Mouse (Mus musculus) limb, embryonic 15.5 days (tissue): ENCODE results near the gene Chrm5. TPM values are rescaled to one million over a fixed set of nuclear protein-coding genes. Genes with fewer than 3 reads are reported as not detected.

ENCODE experiments used
- ATAC-seq: fragments of 200-750 bp; cut with Nextera tagmentation; 2 replicates; pipeline ENCODE4 v1.8.0; 2017; ENCODE audit warnings: low read depth, moderate TSS enrichment; ENCODE audit not compliant: insufficient number of reproducible peaks, low FRiP score, low TSS enrichment
- H3K27ac ChIP-seq: fragments of 300-500 bp; sonication (generic); 2 replicates; pipeline ENCODE4 v1.5.1; 2015; ENCODE audit warnings: moderate library complexity, mild to moderate bottlenecking, inconsistent platforms
- H3K27me3 ChIP-seq: fragments of 300-500 bp; sonication (generic); 2 replicates; pipeline ENCODE4 v1.6.1; 2015; ENCODE audit warnings: inconsistent platforms
- H3K36me3 ChIP-seq: fragments of 300-500 bp; sonication (generic); 2 replicates; pipeline ENCODE4 v1.6.1; 2015; ENCODE audit warnings: inconsistent platforms
- H3K4me1 ChIP-seq: fragments of 300-500 bp; sonication (generic); 2 replicates; pipeline ENCODE4 v1.6.1; 2015; ENCODE audit warnings: inconsistent platforms
- H3K4me2 ChIP-seq: fragments of 300-500 bp; sonication (generic); 2 replicates; pipeline ENCODE4 v1.6.1; 2015; ENCODE audit warnings: mild to moderate bottlenecking, inconsistent platforms
- H3K4me3 ChIP-seq: fragments of 300-500 bp; sonication (generic); 2 replicates; pipeline ENCODE4 v1.5.1; 2015; ENCODE audit warnings: mild to moderate bottlenecking, inconsistent platforms
- H3K9ac ChIP-seq: fragments of 300-500 bp; sonication (generic); 2 replicates; pipeline ENCODE4 v1.6.1; 2015; ENCODE audit warnings: inconsistent platforms
- H3K9me3 ChIP-seq: fragments of 300-500 bp; sonication (generic); 2 replicates; pipeline ENCODE4 v1.6.1; 2016; ENCODE audit warnings: inconsistent platforms
- WGBS: fragments of 180-500 bp; shearing (Covaris S2); methylation state at CpG from one replicate; pipeline ENCODE4 v1.1.7; 2015; 5-methylcytosine and 5-hydroxymethylcytosine counted together
- polyA plus RNA-seq: library from polyadenylated mRNA; unstranded; fragments of >200 nt; fragmentation: Nextera tagmentation; extraction: Ambion mirVana; gene quantifications from 2 replicates; pipeline ENCODE4 v1.2.1, GENCODE M21; 2015

Chrm5 gene
- polyA plus RNA-seq, 1 experiment from 2014 or later: 0.12 TPM

DNA sequence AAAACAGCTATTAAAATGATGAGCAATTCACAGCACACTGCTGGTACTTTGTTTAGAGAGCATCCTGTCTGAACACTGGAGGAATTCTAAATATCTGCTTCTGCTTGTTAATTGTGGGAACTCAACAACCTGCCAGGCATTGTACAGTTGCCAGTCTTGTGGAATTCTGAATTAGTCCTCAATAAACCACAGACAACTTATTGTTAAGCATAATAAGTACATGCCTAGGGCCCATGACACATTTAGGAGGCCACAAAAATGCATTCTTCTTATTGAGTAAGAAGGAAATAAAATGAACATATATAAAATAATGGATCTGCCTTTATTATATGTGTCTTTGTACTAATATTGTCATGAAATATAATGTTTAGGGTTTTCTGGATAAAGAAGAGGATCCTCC, 35.1 kb downstream of the Chrm5 start:
- ATAC-seq: no peak
- Histone ChIP-seq H3K27ac (no peak overlapping the region), H3K4me1 (no peaks in the 10 kb centered on the region), H3K36me3 (no peaks in the 10 kb centered on the region), H3K4me3 (no peak overlapping the region), H3K9ac (no peak overlapping the region), H3K27me3 (no peaks in the 10 kb centered on the region), H3K9me3 (no peaks in the 10 kb centered on the region), H3K4me2 (no peak overlapping the region)

DNA sequence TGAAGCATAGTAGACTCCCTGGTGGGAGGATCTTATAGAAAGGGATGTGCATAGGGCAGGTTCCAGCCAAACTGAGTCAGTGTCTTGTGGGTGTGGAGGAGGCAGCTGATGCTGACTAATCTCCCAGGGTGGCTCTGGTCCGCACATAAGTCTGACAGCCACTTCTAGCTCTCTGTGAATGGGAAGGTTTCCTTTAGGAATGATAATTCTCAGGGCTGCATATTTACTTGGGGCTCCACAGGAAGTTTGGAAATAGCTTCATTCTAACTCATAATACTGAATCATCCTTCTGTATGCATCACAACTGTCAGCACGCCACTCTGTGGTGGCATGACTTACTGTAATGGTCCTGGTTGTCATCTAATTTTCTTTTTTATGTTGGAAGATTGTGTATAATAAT, 37.1 kb downstream of the Chrm5 start:
- no peak for ATAC-seq
- WGBS: 60% methylated on average over 2 of the region's 2 CpGs
- H3K9ac ChIP-seq: no peak overlapping the region
- H3K4me3 ChIP-seq: no peak overlapping the region
- H3K36me3 ChIP-seq: no peaks in the 10 kb centered on the region
- H3K27me3 ChIP-seq: no peaks in the 10 kb centered on the region
- H3K27ac ChIP-seq: no peak overlapping the region
- H3K4me1 ChIP-seq: no peaks in the 10 kb centered on the region
- no peak overlapping the region for H3K4me2 ChIP-seq
- no peaks in the 10 kb centered on the region for H3K9me3 ChIP-seq

DNA sequence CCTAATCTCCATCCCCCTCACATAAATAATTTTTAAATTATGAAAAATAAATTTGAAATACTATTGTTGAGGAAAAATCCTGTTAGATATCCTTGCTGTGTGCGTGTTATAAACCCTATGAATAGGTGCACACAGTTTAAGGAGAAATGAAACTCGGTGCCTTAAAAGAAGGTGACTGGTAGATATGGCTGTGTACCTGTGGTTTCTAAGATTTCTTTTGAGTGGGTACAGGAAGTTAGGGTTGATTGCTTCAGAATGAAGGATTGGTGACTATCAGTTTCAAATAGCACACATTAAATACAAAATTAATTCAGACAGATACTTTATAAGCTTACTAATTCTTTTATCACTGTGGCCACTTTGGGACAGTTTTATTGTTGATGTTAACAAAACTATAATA, 43.0 kb downstream of the Chrm5 start:
- H3K36me3 ChIP-seq: no peaks in the 10 kb centered on the region
- no peak overlapping the region for H3K27ac ChIP-seq
- no peak overlapping the region for H3K9ac ChIP-seq
- no peaks in the 10 kb centered on the region for H3K9me3 ChIP-seq
- no peak overlapping the region for H3K4me2 ChIP-seq
- 83% methylated on average over 2 of the region's 2 CpGs for WGBS
- no peaks in the 10 kb centered on the region for H3K4me1 ChIP-seq
- no peak for ATAC-seq
- H3K27me3 ChIP-seq: no peaks in the 10 kb centered on the region
- no peak overlapping the region for H3K4me3 ChIP-seq

DNA sequence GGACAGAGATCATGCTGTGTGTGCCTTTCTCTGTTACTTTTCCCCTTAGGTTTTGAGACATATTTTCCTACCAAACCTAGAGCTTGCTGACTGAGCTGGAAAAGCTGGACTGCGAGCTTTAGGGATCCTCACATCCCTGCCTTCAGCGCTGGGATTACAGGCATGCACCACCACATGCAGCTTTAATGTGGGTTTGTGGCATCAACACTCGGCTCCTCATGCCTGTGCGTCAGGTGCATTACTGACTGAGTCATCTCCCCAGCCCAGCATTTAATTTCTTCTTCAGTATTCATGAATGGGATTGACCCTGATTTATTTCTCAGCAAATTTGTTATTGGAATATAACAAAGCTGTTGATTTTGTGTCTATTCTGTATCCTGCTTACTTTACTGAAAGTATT, 44.3 kb downstream of the Chrm5 start:
- 71% methylated on average over 4 of the region's 4 CpGs for WGBS
- H3K27ac ChIP-seq: no peak overlapping the region
- H3K36me3 ChIP-seq: no peaks in the 10 kb centered on the region

DNA sequence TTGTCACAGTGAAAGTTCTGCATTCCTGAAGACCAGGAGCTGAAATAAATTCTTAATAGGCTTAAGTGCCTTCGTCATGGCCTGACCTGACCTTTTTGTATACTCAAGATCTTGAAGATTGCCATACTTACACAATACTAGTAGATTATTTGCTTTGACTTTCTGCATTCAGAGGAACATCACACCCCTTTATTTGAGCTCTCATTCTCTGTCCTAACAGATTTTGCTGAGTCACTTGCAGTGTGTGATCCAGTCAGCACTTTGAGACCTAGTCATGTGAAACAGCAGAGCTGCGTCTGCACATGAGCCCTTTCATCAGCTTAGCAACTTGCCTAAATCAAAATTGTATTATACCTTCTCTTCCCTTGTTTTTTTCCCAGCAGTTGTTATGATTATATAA, 47.2 kb downstream of the Chrm5 start:
- Histone ChIP-seq H3K4me2 (no peak overlapping the region), H3K4me3 (no peak overlapping the region), H3K36me3 (no peaks in the 10 kb centered on the region), H3K4me1 (no peaks in the 10 kb centered on the region), H3K9me3 (no peaks in the 10 kb centered on the region), H3K27ac (no peak overlapping the region), H3K27me3 (no peaks in the 10 kb centered on the region), H3K9ac (no peak overlapping the region)
- WGBS: 67% methylated on average over 2 of the region's 2 CpGs
- no peak for ATAC-seq

More for the DNA sequence above, 44.3 kb downstream of the Chrm5 start:
- no peak overlapping the region for H3K4me2 ChIP-seq
- H3K9me3 ChIP-seq: no peaks in the 10 kb centered on the region
- H3K27me3 ChIP-seq: no peaks in the 10 kb centered on the region
- H3K9ac ChIP-seq: no peak overlapping the region
- no peak for ATAC-seq
- H3K4me3 ChIP-seq: no peak overlapping the region
- no peaks in the 10 kb centered on the region for H3K4me1 ChIP-seq

DNA sequence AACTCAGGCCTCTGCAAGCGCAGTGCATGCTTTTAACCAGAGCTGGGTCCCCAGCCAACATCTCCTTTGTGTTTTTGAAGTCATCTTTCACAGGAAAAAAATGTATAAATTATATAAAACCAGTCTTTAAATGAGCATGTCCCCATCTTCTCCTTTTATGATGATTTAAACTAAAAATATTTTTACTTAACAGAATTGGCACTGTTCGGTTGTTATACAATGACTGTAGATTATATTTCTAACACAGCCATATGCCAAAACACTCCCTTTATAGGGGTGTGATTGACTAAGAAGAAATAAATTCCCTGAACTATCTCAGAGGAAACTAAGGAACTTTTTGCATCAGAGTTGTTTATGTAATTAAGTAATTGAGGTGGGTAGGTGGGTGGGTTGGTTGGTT, 48.0 kb downstream of the Chrm5 start:
- no peak overlapping the region for H3K9ac ChIP-seq
- no peaks in the 10 kb centered on the region for H3K9me3 ChIP-seq
- no peak for ATAC-seq
- WGBS: 92% methylated on average over 2 of the region's 2 CpGs
- no peak overlapping the region for H3K27ac ChIP-seq
- no peaks in the 10 kb centered on the region for H3K4me1 ChIP-seq
- H3K4me2 ChIP-seq: no peak overlapping the region
- no peak overlapping the region for H3K4me3 ChIP-seq
- H3K27me3 ChIP-seq: no peaks in the 10 kb centered on the region
- no peaks in the 10 kb centered on the region for H3K36me3 ChIP-seq

DNA sequence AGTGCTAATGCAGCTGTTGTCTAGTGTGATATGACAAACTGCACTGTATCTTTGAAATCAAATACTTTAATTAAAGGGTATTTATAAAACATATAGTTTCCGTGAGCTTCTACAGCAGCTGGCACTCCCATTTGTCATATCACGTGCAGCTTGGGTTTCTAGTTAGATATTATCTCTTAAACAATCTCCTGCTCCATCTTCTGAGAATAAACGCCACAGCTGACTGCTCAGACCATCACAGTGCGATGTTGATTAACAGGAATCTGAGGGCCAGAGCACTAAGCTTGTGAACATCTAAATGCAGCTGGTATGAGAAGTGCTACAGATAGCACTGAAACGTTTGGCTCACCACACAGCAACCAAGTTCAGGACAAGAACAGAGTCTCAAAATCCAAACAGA, 50.2 kb downstream of the Chrm5 start:
- no peaks in the 10 kb centered on the region for H3K27me3 ChIP-seq
- no peak overlapping the region for H3K4me3 ChIP-seq
- no peaks in the 10 kb centered on the region for H3K36me3 ChIP-seq
- ATAC-seq: no peak
- no peak overlapping the region for H3K27ac ChIP-seq
- WGBS: 57% methylated on average over 5 of the region's 5 CpGs
- no peak overlapping the region for H3K4me2 ChIP-seq
- no peak overlapping the region for H3K9ac ChIP-seq
- no peaks in the 10 kb centered on the region for H3K9me3 ChIP-seq
- no peaks in the 10 kb centered on the region for H3K4me1 ChIP-seq

DNA sequence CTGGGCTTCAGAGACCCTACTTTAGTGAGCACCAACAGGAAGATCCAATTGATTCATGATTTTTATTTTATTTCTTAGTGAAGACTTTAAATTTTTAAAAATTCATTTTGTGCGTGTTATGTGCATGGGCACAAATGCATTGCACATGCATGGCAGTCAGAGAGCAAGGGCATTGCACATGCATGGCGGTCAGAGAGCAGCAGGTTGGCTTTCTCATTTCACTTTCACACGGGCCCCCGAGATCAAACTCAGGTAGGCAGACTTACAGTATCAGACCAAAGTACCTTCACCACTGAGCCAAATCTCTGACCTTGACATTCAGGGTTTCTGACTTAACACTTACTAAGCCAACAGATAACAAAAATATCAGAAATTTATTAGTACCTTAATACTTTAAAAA, 50.9 kb downstream of the Chrm5 start:
- Histone ChIP-seq H3K27ac (no peak overlapping the region), H3K9me3 (no peaks in the 10 kb centered on the region), H3K27me3 (no peaks in the 10 kb centered on the region), H3K4me2 (no peak overlapping the region), H3K36me3 (no peaks in the 10 kb centered on the region), H3K9ac (no peak overlapping the region), H3K4me1 (no peaks in the 10 kb centered on the region), H3K4me3 (no peak overlapping the region)
- no peak for ATAC-seq
- WGBS: 88% methylated on average over 4 of the region's 4 CpGs

Other genes with a start within 250 kb of the Chrm5 start
- gene Lpcat4, start 241.3 kb downstream of the Chrm5 start, polyA plus RNA-seq: 17.0 and 21.0 TPM in 2 replicates
- not detected in 2 replicates for gene Nutm1, start 221.5 kb downstream of the Chrm5 start, polyA plus RNA-seq
- gene Nop10, start 218.8 kb downstream of the Chrm5 start, polyA plus RNA-seq: 185 and 207 TPM in 2 replicates
- gene Slc12a6, start 214.9 kb downstream of the Chrm5 start, polyA plus RNA-seq: 8.0 and 8.6 TPM in 2 replicates
- not detected in 2 replicates for gene Gm21985, start 214.5 kb downstream of the Chrm5 start, polyA plus RNA-seq
- gene Emc4, start 112.7 kb downstream of the Chrm5 start, polyA plus RNA-seq: 129 and 132 TPM in 2 replicates
- gene Katnbl1, start 101.6 kb downstream of the Chrm5 start, polyA plus RNA-seq: 47.8 and 48.9 TPM in 2 replicates
- 20.0 and 20.8 TPM in 2 replicates for gene Emc7, start 25.8 kb downstream of the Chrm5 start, polyA plus RNA-seq
- gene Aven, start 12.2 kb upstream of the Chrm5 start, polyA plus RNA-seq: 4.7 and 5.5 TPM in 2 replicates